Mouse (Mus musculus): ENCODE measurements at regions not wholly inside any gene's neighbourhood (a gene's known extent, or its start where the extent isn't known, plus 50 kb on each side); places are given as distances from the start of the nearest gene placed in this dataset.

GRCm38 (mm10) chr5:77743467-77743866 is 335.6 kb upstream of the Igfbp7 start:
- TF ChIP-seq CTCF (IDR thresholded peaks at IDR 0.05; ENCODE audit: insufficient read depth, low read length) = no peak
- no peak for TF ChIP-seq POLR2A (IDR thresholded peaks at IDR 0.05; ENCODE audit: borderline replicate concordance, extremely low read depth, low read depth, low read length)

All from lung, adult 2 months (tissue).